Mouse (Mus musculus): Measurements from ENCODE around the gene Zfhx3. TPM values are rescaled to one million over a fixed set of nuclear protein-coding genes. Genes with fewer than 3 reads are reported as not detected.
A peak's percentile ranks its signal among the peaks of the same experiment; 100 is the strongest.

Zfhx3 gene
- polyA plus RNA-seq, 1 experiment, result 2.5 TPM

GRCm38 (mm10) chr8:107943550-107944348, 1.3 kb downstream of the Zfhx3 start:
- no peaks in the 10 kb centered on the region for H3K4me1 ChIP-seq (ENCODE audit: control insufficient read depth, insufficient read depth, low read length)
- no peaks in the 10 kb centered on the region for H3K36me3 ChIP-seq (ENCODE audit: control insufficient read depth, insufficient read depth, low read length)
- H3K4me3 ChIP-seq (ENCODE audit: insufficient read depth, low read depth, low read length), result no peak overlapping the region
- peaks cover 3% of the 10 kb centered on the region; the same call in 1 of the 2 replicates for H3K27me3 ChIP-seq (replicated peaks; ENCODE audit: control insufficient read depth, insufficient read depth, low read length)
- no peak for DNase-seq
- 14% methylated on average over 10 of the region's 10 CpGs for WGBS
- TF ChIP-seq CTCF (conservative IDR thresholded peaks at IDR 0.05; ENCODE audit: insufficient read depth, insufficient read length, low read depth, low read length), result no peak
- no peak overlapping the region for H3K27ac ChIP-seq (ENCODE audit: insufficient read depth, low read depth, low read length)

- Histone ChIP-seq H3K27me3 (replicated peaks; ENCODE audit: control insufficient read depth, insufficient read depth, low read length) (peaks cover 3% of the 10 kb centered on the region; the same call in 1 of the 2 replicates), H3K36me3 (ENCODE audit: control insufficient read depth, insufficient read depth, low read length) (no peaks in the 10 kb centered on the region), H3K4me3 (ENCODE audit: insufficient read depth, low read depth, low read length) (no peak overlapping the region), H3K27ac (ENCODE audit: insufficient read depth, low read depth, low read length) (no peak overlapping the region), H3K4me1 (ENCODE audit: control insufficient read depth, insufficient read depth, low read length) (no peaks in the 10 kb centered on the region)
- TF ChIP-seq CTCF (conservative IDR thresholded peaks at IDR 0.05; ENCODE audit: insufficient read depth, insufficient read length, low read depth, low read length), result no peak
- no peak for TF ChIP-seq POLR2A (IDR thresholded peaks at IDR 0.05; ENCODE audit: low read depth, low read length)
- DNase-seq, result no peak
- WGBS, result 13% methylated on average over 31 of the region's 31 CpGs
These were observed 2.5 kb downstream of the Zfhx3 start for GRCm38 (mm10) chr8:107944676-107945600.

GRCm38 (mm10) chr8:107946888-107947287, 4.4 kb downstream of the Zfhx3 start:
- H3K4me3 ChIP-seq (ENCODE audit: insufficient read depth, low read depth, low read length), result no peak overlapping the region
- H3K27ac ChIP-seq (ENCODE audit: insufficient read depth, low read depth, low read length), result no peak overlapping the region
- H3K27me3 ChIP-seq (replicated peaks; ENCODE audit: control insufficient read depth, insufficient read depth, low read length), result peaks cover 3% of the 10 kb centered on the region; the same call in 1 of the 2 replicates
- no peaks in the 10 kb centered on the region for H3K4me1 ChIP-seq (ENCODE audit: control insufficient read depth, insufficient read depth, low read length)
- TF ChIP-seq POLR2A (IDR thresholded peaks at IDR 0.05; ENCODE audit: low read depth, low read length) (no peak), CTCF (conservative IDR thresholded peaks at IDR 0.05; ENCODE audit: insufficient read depth, insufficient read length, low read depth, low read length) (no peak)
- no peaks in the 10 kb centered on the region for H3K36me3 ChIP-seq (ENCODE audit: control insufficient read depth, insufficient read depth, low read length)
- WGBS, result 61% methylated on average over 5 of the region's 5 CpGs
- no peak for DNase-seq

- no peaks in the 10 kb centered on the region for H3K4me1 ChIP-seq (ENCODE audit: control insufficient read depth, insufficient read depth, low read length)
- 60% methylated on average over 3 of the region's 3 CpGs for WGBS
- no peak overlapping the region for H3K4me3 ChIP-seq (ENCODE audit: insufficient read depth, low read depth, low read length)
- H3K27me3 ChIP-seq (replicated peaks; ENCODE audit: control insufficient read depth, insufficient read depth, low read length), result no peaks in the 10 kb centered on the region
- peak; percentile 8 for DNase-seq
- H3K27ac ChIP-seq (ENCODE audit: insufficient read depth, low read depth, low read length), result no peak overlapping the region
- no peaks in the 10 kb centered on the region for H3K36me3 ChIP-seq (ENCODE audit: control insufficient read depth, insufficient read depth, low read length)
- TF ChIP-seq CTCF (conservative IDR thresholded peaks at IDR 0.05; ENCODE audit: insufficient read depth, insufficient read length, low read depth, low read length) (0 out of 2 replicates have a peak, but pooled peaks have one; percentile 21), POLR2A (IDR thresholded peaks at IDR 0.05; ENCODE audit: low read depth, low read length) (no peak)
These were observed 13.4 kb downstream of the Zfhx3 start for GRCm38 (mm10) chr8:107955887-107956286.

- DNase-seq, result no peak
- TF ChIP-seq CTCF (conservative IDR thresholded peaks at IDR 0.05; ENCODE audit: insufficient read depth, insufficient read length, low read depth, low read length) (no peak), POLR2A (IDR thresholded peaks at IDR 0.05; ENCODE audit: low read depth, low read length) (no peak)
- Histone ChIP-seq H3K27me3 (replicated peaks; ENCODE audit: control insufficient read depth, insufficient read depth, low read length) (no peaks in the 10 kb centered on the region), H3K36me3 (ENCODE audit: control insufficient read depth, insufficient read depth, low read length) (no peaks in the 10 kb centered on the region), H3K4me1 (ENCODE audit: control insufficient read depth, insufficient read depth, low read length) (no peaks in the 10 kb centered on the region), H3K27ac (ENCODE audit: insufficient read depth, low read depth, low read length) (no peak overlapping the region), H3K4me3 (ENCODE audit: insufficient read depth, low read depth, low read length) (no peak overlapping the region)
- 67% methylated on average over 8 of the region's 8 CpGs for WGBS
These were observed 15.1 kb downstream of the Zfhx3 start for GRCm38 (mm10) chr8:107957566-107957965.

- Histone ChIP-seq H3K27ac (ENCODE audit: insufficient read depth, low read depth, low read length) (no peak overlapping the region), H3K4me1 (ENCODE audit: control insufficient read depth, insufficient read depth, low read length) (no peaks in the 10 kb centered on the region), H3K36me3 (ENCODE audit: control insufficient read depth, insufficient read depth, low read length) (no peaks in the 10 kb centered on the region), H3K4me3 (ENCODE audit: insufficient read depth, low read depth, low read length) (no peak overlapping the region), H3K27me3 (replicated peaks; ENCODE audit: control insufficient read depth, insufficient read depth, low read length) (no peaks in the 10 kb centered on the region)
- TF ChIP-seq POLR2A (IDR thresholded peaks at IDR 0.05; ENCODE audit: low read depth, low read length) (no peak), CTCF (conservative IDR thresholded peaks at IDR 0.05; ENCODE audit: insufficient read depth, insufficient read length, low read depth, low read length) (no peak)
- DNase-seq, result no peak
- WGBS, result 64% methylated on average over 11 of the region's 11 CpGs
These were observed 18.0 kb downstream of the Zfhx3 start for GRCm38 (mm10) chr8:107960466-107960865.

GRCm38 (mm10) chr8:107960878-107961277, 18.4 kb downstream of the Zfhx3 start:
- 69% methylated on average over 8 of the region's 8 CpGs for WGBS
- Histone ChIP-seq H3K36me3 (ENCODE audit: control insufficient read depth, insufficient read depth, low read length) (no peaks in the 10 kb centered on the region), H3K4me1 (ENCODE audit: control insufficient read depth, insufficient read depth, low read length) (no peaks in the 10 kb centered on the region), H3K27me3 (replicated peaks; ENCODE audit: control insufficient read depth, insufficient read depth, low read length) (no peaks in the 10 kb centered on the region), H3K4me3 (ENCODE audit: insufficient read depth, low read depth, low read length) (no peak overlapping the region), H3K27ac (ENCODE audit: insufficient read depth, low read depth, low read length) (no peak overlapping the region)
- no peak for DNase-seq
- TF ChIP-seq CTCF (conservative IDR thresholded peaks at IDR 0.05; ENCODE audit: insufficient read depth, insufficient read length, low read depth, low read length) (no peak), POLR2A (IDR thresholded peaks at IDR 0.05; ENCODE audit: low read depth, low read length) (no peak)

Measured in kidney, adult 2 months (tissue).